Mouse (Mus musculus): ENCODE results near the gene N6amt1. TPM values are rescaled to one million over a fixed set of nuclear protein-coding genes. Genes with fewer than 3 reads are reported as not detected.

Gene N6amt1
- 10 to 100 TPM in 1 of 2 experiments, 1 to 10 TPM in 1; 8.0 to 10.1 TPM for total RNA-seq (2021)
- long read RNA-seq, experiment 1, transcript N6amt1-201 (6 exons, 1,884 nt): major isoform, 5 of 6 reads
- long read RNA-seq, experiment 1, partial matches to known transcripts: 0 of 6 reads
- long read RNA-seq, experiment 1, other reads (novel, unspliced or antisense): 1 of 6 reads
- long read RNA-seq, experiment 2, partial matches to known transcripts: 1 of 5 reads
- long read RNA-seq, experiment 2, other reads (novel, unspliced or antisense): 0 of 5 reads

DNA sequence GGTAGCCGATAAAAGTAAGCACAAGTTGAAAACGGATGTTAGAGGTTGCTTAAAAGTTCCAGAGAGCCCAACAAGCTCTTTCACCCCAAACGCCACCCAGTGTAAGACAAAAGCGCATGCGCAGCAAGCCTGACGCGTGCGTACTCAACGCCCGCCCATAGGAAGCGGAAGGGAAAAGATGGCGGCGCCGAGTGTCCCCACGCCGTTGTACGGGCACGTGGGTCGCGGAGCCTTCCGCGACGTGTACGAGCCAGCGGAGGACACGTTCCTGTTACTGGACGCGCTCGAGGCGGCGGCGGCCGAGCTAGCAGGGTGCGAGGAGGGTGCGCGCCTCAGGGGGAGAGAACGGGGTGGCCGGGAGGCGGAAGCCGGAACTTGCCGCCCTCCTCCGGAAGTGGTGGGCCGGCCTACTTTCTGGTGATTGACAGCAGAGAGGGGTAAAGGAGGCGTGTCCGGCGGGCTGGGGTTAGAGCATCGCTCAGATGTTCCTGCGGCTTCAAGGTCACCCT is at the start of gene N6amt1:
Gene N6amt1, plus strand, starts transcription at position 111 of the 509 bp plus-strand sequence.
- peak; percentile 93 for DNase-seq (ENCODE audit: low spot score)

DNA sequence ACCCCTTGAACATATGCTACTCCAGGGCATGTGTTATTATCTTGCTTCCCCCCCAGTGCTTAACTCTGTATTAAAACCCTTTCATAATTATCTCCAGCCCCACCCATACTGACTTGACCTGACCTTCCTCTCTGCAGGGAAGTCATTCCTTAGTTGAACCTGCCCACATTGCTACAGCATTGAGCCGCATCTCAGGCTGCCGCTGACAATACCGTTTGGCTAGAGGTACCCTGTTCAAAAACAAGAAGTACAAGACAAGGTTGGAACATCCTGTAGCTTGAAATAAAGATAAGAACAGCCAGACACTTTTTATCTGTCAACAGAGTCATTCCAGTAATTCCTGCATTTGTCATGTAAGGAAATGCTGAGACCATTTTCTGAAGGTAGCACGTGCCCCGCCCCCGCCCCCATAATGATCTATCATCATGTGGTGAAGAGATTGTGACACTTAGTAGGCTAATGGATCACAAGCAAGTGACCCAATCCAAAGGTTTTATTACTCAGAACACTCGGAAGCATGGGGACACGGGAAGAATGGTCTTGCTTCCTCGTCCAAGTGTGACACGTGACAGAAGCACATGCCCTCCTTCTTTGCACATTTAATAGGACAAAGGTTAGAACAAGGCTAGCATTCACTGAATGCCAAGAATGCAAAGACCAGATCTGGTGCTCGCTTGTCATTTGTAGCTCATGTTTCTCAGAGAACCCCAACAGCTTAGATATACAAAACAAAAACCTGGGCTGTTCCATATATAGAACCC is 48.6 kb upstream of the N6amt1 start:
- no peak for DNase-seq (ENCODE audit: low spot score)

DNA sequence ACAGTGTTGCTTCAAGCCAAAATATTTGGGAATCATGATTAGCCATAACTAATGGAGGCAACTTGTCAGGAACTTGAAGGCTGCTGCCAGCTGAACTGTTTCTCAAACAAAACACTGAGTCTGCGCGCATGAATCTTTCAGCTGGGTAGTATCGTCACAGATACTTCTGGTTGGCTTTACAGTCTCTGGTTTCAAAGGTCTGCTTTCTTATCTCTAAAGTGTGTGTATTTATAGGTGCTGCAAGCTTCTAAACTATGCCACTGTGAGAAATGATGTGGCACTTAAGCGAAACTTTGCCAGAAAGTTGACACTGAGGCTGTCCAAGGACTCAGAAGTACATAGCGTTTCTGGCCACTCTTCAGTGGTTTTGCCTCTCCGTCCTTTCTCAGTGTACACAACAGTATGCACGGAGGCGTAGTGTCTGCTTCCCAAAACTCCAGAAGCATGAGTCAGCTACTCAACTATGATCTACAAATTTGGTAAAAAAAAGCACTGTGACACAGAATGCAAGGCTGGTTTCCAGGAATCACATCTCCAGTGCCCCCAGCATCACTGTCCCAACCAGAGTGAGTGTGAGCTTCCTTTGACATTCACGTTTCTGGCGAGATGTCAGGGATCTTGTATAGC is 46.8 kb upstream of the N6amt1 start:
- no peak for DNase-seq (ENCODE audit: low spot score)

DNA sequence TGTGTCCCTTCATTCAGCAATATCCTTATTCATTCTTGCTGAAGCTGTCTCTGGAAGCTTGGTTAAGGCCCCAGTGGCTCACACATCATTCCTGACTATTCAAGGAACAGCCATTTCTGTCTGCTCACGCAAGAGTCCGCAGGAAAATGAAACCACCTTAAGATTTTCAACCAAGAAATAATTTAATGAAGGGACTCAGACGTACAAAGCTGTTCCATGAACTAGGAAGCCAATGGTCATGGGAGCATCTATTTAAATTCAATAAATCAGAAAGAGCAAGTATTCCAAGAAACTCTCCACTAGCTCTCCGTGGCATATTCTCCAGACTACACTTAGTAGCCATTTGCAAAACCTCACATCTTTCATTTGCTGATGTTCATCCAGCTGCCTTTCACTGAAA is 43.3 kb upstream of the N6amt1 start:
- DNase-seq (ENCODE audit: low spot score): no peak

DNA sequence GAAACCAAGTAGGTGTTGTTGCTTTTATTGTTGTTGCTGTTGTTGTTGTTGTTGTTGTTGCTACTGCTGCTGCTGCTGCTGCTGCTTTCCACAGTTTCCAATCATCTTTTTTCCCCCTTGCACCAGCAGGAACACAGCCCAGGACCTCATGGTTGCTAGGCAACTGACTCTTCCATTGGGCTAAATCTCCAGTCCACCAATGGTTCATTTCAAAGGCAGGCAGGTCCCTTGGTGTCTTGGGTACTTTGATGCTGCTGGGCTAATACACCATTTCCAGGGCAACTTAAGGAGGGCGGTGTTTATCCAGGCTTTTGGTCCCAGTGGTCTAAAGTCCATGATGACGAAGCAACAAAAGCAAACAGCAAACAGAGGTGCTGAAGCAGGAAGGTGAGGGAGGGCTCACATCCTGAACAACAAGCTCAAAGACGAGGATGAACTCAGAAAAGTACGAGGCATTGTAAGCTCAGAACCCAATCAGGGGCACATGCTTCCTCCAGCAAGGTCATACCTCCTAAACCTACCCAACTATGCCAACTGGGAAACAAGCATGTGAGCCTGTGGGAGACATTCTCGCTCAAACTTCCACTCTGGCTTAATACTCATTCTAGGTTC is 35.7 kb upstream of the N6amt1 start:
- no peak for DNase-seq (ENCODE audit: low spot score)

DNA sequence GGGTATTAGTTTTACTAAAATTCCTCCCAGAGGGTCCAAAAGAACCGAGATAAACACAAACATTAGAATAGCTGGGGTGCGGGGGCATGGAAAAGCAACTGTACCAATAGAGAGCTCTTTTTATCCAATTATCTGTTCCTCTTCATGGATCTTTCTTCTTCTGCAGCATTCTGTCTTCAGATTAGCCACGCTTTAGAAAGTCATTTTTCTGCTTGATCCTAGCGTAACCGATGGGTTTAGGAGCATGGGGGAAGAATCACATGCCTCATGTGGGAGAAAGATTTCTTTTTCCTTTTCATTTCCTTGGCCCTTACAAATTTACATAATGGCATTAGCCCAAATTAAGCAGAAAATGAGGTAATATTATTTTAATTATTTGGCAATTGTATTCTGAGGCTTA is 35.0 kb upstream of the N6amt1 start:
- no peak for DNase-seq (ENCODE audit: low spot score)

DNA sequence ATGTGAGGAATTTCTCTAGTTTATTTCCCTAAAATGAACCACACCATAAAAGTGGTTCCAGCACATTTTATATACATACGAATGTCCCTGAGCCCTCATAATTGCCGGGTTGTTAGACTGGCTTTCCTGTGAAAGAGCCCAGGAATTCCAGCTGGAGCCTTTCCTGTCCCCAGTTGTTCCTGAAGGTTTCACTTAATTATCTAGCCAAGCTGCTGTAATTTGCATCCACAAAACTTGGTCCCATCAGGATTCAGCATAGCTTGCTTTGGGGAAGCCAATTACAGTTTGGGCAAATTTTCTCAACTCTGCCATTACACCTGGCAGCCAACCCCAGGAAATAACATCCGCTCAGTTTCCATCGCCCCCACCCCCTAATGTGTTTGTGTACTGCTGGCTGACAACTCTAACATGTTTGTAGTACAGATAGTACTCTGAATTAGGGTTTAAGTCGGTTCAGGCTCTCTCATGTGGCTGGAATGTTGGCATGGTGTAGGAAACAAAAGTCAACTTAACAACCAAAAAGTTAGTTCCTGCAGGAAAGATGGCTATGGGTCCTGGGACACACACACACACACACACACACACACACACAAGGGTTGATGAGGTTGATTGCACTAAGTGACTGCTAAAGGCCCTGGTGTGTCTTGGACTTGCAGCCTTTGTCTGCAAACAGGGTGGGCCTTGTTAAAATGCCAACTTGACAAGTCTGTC is 34.3 kb upstream of the N6amt1 start:
- DNase-seq (ENCODE audit: low spot score): peak; percentile 22

DNA sequence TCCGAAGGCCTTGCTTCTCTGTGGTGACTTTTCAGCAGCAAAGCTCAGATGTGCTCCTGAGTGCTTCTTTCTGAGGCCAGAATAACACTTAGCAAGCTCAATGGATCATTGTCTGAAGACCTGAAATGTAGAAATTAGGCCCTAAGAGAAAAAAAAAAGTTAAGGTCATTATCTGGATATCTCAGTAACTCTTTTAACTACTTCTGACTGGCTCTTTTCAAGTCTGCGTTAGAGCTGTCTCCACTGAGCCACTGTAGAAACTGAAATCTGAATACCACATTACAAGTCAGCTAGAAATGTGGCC is 33.8 kb upstream of the N6amt1 start:
- no peak for DNase-seq (ENCODE audit: low spot score)

DNA sequence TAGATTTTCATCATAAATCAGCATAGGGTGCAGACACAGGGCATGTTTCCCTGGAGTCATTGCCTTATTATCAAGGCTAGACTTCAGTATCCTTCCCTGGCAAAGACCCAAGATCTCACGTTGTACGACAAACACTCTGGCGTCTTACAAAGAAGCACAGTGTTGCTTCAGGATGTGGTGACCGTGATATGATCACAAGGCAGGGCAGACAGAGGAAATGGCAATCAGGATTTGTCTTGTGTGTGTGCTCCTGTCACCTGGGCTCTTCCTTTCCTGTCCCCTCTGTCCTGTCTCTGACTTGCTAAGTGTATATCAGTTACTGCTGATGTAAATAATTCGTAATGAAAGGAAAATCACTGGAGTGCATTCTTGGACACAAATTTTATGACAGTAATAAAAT is 29.4 kb upstream of the N6amt1 start:
- DNase-seq (ENCODE audit: low spot score): no peak

DNA sequence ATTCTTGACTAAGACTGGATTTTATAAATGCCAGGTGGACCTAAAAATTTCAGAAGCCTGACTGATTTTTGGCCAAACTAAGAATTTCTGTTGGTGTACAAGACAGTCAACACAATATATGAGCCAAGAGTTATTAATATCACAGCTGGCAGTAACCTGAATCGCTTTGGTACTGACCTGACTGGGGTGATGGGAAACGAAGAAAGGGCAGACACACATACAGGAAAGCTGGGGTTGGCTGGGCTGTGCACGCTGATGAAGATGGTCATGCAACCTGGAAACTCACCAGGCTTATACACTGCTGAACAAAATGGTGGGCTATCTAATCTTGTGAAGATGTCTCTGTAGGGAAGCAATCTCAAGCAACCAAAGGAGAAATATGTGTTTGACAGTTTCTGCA is 24.0 kb upstream of the N6amt1 start:
- DNase-seq (ENCODE audit: low spot score): peak; percentile 30

DNA sequence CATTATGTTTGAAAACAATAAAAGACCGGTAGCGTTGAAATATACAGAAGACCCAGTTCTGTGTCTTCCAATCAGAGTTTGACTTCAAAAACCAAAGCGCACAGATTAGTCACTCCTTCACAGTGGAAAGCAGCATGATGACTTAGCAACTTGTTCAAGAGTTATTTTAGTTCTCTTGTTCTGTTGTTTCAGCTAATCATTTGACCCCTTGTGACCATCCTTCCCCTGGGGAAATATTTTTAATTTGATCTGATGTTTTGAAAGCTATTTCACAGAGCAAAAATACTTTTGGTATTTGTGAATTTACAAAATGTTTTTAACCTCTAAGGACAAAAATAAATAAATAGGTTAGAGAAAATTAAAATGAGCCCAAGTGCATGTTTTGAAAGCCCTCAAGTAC is 19.2 kb upstream of the N6amt1 start:
- DNase-seq (ENCODE audit: low spot score): no peak

DNA sequence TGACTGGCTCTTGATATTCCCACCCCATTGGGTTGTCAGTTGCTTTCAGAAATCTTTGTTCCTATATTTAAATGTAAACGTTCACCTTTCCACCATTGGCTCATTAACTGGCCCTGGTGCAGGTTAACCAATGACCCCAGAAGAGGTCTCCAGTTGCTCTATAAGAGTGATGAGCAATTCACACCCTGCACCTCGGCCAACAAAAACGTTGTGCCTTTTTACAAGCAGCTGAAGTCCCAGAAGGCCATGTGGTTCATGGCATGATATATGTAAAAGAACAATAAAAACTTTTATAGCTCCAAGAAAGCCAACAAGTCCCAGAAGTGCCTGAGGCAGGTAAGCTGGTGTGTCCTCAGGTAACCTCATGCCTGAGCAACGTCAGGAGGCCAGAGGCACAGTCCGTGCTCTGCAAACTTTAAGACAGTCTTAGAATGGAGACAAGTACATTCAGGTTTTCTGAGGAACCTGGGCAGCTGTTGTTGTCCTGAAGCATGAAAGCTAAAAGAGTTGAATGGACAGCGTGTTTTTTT is 12.9 kb upstream of the N6amt1 start:
- DNase-seq (ENCODE audit: low spot score): no peak

DNA sequence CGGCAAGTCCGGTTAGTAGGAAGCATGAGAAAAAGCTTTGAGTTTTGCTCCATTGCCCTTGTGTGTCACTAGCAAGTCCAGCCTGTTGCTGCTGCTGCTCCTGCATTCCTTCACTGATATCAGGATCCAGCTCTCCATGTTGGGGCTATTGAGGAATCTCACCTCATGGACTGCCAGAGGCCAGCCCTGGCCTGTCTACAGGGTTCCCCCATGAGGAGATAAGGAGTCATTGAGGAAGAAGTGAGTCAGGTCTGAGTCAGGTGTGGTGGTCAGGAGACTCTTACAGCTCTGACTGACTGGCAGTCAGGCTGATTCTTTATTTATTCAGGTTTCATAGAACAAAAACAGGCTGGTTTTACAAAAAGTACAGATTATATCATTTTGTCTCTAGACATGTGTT is 5.9 kb upstream of the N6amt1 start:
- no peak for DNase-seq (ENCODE audit: low spot score)

DNA sequence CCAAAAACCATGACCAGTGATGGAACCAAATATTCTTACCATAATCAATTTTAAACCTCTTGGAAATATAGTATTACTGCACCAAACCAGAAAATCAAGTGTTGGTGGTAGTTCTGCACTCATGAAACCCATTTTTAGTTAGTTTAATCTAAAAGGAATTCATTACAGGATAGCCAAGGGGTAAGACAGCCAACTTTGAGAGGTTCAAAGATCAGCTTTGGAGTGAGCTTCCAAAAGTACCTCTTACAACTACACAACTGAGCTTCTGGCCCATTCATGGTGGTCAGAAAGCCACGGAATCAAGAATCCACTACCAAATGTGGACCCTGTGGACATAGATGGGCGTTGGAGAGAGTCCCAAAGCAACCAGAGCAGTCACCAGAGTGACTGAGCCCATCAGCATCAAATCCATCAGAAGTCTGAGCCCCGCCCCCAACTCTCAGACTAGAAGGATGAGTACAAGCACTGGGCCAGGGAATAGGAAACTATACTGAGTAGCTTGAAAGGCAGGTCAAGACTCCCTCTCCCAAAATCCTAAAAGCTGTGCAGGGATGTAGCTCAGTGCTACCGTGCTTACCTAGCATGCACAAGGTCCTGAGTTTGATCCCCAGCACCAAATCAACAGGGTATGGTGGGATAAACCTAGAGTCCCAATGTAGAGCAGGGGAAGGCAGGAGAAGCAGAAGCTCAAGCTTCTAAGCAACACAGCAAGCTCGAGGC is 2.4 kb upstream of the N6amt1 start:
- no peak for DNase-seq (ENCODE audit: low spot score)

DNA sequence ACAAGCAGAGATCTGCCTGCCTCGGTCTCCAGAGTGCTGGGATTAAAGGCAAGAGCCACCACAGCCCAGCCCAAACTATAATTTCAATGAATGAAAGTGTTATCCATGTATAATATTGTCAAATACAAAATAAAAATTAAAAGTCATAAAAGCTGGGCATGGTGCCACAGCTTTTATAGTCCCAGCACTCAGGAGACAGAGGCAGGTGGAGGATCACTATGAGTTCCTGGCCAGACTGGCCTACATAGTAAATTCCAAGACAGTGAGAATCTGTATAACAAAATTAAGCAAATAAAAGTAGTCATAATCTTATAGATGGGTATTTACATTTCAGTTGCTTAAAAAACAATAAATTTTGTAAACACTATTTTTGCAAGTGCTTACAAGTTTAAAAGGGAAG is 380 bp upstream of the N6amt1 start:
- no peak for DNase-seq (ENCODE audit: low spot score)

DNA sequence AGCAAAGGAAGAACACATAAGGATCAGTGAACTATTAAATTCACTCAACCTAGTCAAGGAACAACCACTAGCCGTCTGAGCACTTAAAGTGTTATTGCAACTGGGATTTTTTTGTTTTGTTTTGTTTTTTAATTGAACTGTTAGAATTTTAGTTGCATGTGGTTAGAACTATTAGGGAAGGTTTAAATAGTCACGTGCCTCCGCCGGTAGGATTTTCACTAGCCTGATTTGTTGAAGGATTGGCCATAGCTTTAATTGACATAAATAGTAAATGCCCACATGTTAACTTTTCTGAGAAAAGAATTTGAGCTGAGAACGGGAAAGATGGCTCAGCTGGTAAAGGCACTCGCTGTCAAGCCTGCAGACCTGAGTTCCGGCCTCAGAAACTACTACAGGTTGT is 763 bp downstream of the N6amt1 start:
- DNase-seq (ENCODE audit: low spot score): no peak

DNA sequence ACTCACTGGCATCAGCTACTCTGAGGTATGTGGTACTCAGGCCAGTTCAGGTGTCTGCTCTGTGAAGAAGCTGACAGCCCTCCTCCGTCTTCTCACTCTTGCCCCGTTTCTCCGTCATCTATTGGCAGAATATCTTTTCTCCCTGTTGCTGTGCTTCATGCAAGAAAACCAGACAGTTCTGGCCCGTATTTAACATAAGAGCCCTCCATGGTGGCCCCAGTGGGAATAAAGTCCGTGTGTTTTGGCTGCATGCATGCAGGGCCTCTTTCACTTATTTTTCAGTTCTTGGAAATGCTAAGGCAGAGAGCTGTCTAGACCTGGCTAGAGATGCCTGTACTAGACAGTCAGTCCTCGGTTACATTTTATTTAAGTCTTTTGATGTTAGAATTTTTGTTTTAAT is 6.1 kb downstream of the N6amt1 start:
- no peak for DNase-seq (ENCODE audit: low spot score)

DNA sequence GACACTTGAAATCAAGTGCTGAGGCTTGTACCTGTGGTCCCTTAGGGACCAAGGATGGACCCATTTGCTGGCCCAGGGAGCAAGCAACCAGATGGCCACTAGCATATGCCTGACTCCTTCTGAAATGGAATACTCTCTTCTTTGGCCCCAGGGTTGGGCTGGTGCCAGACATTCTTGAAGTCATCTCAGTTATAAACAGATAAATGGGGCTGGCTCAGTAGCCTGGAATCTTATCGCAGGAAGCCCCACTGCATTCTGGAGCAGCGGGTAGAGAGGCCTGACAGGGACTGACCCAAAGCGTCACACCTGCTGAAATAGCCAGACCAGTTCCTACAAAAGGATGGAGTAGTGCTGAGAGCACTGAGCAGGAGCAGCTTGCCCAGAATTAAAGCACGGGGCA is 10.2 kb downstream of the N6amt1 start:
- DNase-seq (ENCODE audit: low spot score): no peak

DNA sequence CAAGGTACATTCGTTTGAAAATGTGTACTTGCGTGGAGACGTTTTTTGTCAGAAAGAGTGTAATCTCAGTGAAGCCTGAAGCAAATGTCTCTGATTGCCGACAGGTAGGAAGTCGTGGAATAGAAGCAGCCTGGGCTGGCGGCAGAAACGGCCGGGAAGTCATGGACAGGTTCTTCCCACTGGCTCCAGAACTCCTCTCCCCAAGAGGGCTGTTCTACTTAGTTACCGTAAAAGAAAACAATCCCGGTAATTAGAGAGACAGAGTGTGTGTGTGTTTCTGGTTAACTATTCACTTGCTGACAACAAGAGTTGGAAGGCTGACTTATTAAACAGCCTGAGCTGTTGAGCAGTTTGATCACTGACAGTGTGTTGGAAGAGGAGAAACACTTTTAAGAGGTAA is 12.1 kb downstream of the N6amt1 start:
- DNase-seq (ENCODE audit: low spot score): no peak

DNA sequence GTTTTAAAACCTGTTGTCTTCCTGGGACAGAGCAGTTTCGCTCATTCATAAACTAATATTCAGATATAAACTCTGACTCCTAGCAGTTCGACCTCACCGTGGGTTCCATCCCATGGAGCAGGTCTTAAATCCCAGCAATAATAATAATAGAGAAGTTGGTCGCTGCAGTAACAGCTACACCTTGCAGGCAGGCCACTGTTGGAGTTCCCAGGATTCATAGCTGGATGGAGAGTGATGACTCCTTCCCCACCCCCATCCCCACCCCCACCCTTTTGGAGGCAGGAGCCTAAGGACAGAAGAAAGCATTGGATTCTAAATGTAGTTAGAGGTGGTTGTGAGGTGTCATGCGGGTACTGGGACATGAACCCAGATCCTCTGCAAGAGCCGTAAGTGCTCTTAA is 12.5 kb downstream of the N6amt1 start:
- no peak for DNase-seq (ENCODE audit: low spot score)

DNA sequence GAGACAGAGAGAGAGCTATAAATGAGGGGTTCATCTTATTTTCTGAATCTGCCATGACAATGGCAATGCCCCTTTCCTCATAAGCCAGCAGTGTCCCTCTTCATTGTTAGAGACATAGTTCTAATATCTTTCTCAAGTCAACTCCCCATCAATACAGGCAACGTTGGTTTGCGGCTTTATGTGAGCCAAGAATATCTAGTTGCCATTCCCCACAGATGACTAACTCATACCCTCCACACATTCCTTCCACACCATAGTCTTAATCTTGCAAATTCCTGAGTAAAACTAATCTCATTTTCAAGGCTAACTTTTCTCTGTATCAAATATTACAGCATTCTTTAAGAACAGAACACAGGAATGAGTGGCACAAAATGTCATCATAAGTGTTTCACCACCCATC is 29.0 kb downstream of the N6amt1 start:
- DNase-seq (ENCODE audit: low spot score): no peak

All from gastrocnemius, adult 18-20 months (tissue).